Mouse (Mus musculus): ENCODE measurements at regions not wholly inside any gene's neighbourhood (a gene's known extent, or its start where the extent isn't known, plus 50 kb on each side); places are given as distances from the start of the nearest gene placed in this dataset.

- DNase-seq: no peak
These were observed 109.2 kb upstream of the Fbxo11 start for GRCm38 (mm10) chr17:88174242-88174679.

- no peak for DNase-seq
These were observed 111.0 kb upstream of the Fbxo11 start for GRCm38 (mm10) chr17:88175951-88176623.

- DNase-seq: peak; percentile 16
These were observed 125.6 kb upstream of the Fbxo11 start for GRCm38 (mm10) chr17:88190735-88191134.

- no peak for DNase-seq
These were observed 126.4 kb upstream of the Fbxo11 start for GRCm38 (mm10) chr17:88191444-88191843.

GRCm38 (mm10) chr17:88191930-88192807 is 127.1 kb upstream of the Fbxo11 start:
- DNase-seq: no peak

GRCm38 (mm10) chr17:88194693-88195092 is 129.6 kb upstream of the Fbxo11 start:
- no peak for DNase-seq

- DNase-seq: no peak
These were observed 130.2 kb upstream of the Fbxo11 start for GRCm38 (mm10) chr17:88195303-88195702.

- no peak for DNase-seq
These were observed 130.8 kb upstream of the Fbxo11 start for GRCm38 (mm10) chr17:88195893-88196292.

GRCm38 (mm10) chr17:88196322-88196721 is 131.2 kb upstream of the Fbxo11 start:
- no peak for DNase-seq

GRCm38 (mm10) chr17:88197381-88197780 is 132.3 kb upstream of the Fbxo11 start:
- no peak for DNase-seq

GRCm38 (mm10) chr17:88201249-88201970 is 136.3 kb upstream of the Fbxo11 start:
- DNase-seq: no peak

GRCm38 (mm10) chr17:88202214-88202613 is 137.1 kb upstream of the Fbxo11 start:
- no peak for DNase-seq

- DNase-seq: no peak
These were observed 144.5 kb upstream of the Fbxo11 start for GRCm38 (mm10) chr17:88209565-88209964.

GRCm38 (mm10) chr17:88212121-88212520 is 147.0 kb upstream of the Fbxo11 start:
- no peak for DNase-seq

GRCm38 (mm10) chr17:88214746-88215145 is 149.7 kb upstream of the Fbxo11 start:
- no peak for DNase-seq

- no peak for DNase-seq
These were observed 157.4 kb upstream of the Fbxo11 start for GRCm38 (mm10) chr17:88222379-88222955.

GRCm38 (mm10) chr17:88240476-88240875 is 175.4 kb upstream of the Fbxo11 start:
- DNase-seq: no peak

- no peak for DNase-seq
These were observed 183.5 kb upstream of the Fbxo11 start for GRCm38 (mm10) chr17:88248625-88249024.

GRCm38 (mm10) chr17:88251949-88252521 is 186.9 kb upstream of the Fbxo11 start:
- DNase-seq: peak; percentile 83

- DNase-seq: peak; percentile 90
These were observed 184.5 kb upstream of the Foxn2 start for GRCm38 (mm10) chr17:88255744-88256598.

Measured in thymus, postnatal 4 days (tissue).